In the genomic region with DNA sequence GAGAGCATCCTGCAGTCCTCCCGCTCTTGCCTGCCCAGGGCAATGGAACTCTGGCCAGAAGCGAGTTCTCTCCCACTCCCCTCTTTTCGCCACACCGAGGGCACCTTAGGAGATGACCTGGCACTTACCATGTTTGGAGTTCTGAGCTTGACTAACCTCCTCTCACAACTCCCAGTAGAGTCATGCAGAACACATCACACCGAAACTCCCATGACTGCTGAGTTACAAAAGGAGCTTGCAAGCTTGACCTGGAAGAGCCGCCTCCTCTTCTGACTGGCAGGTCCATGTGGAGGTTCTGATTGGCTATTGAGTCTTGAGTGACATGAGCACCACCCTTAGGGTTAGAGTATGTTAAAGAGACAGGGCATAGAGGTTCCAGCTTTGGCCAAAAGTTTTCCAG, we compare ENCODE assay signal across 8 mouse cellular contexts. TPM values are rescaled to one million over a fixed set of nuclear protein-coding genes. Genes with fewer than 3 reads are reported as not detected.
DNase-seq lines count a peak whose midpoint lies in the region; ATAC-seq and TF ChIP-seq lines count a peak whose summit lies in the region.
"Not testable (repeated sequence)": the region's sequence is repeated elsewhere in the genome, so short reads cannot be mapped to it uniquely, and the experiment has no call there.

A gene (minus strand): TSS at position 225 of the 400 bp plus-strand sequence.

- not testable (repeated sequence) for H3K9me3 ChIP-seq in forebrain, embryonic 12.5 days; heart, embryonic 14.5 days (ENCODE audit: control insufficient read depth, low read length); lung, embryonic 16.5 days (ENCODE audit: control insufficient read depth, low read length)

- H3K4me3 ChIP-seq in forebrain, embryonic 12.5 days (replicated peaks), result peak within 1 kb of the TSS; percentile 31
- H3K4me3 ChIP-seq in heart, embryonic 14.5 days (ENCODE audit: control insufficient read depth in 1 of 2, insufficient read depth in 1 of 2, low read depth in 1 of 2, low read length in 2 of 2), result peak within 1 kb of the TSS; percentile 36 to 57
- H3K4me3 ChIP-seq in kidney, adult 2 months (ENCODE audit: insufficient read depth, low read depth, low read length), result peak within 1 kb of the TSS; percentile 78
- H3K4me3 ChIP-seq in lung, embryonic 16.5 days (ENCODE audit: low read length), result peak within 1 kb of the TSS; percentile 45

- H3K27ac ChIP-seq in forebrain, embryonic 12.5 days; heart, embryonic 14.5 days (replicated peaks in 1 of 2; ENCODE audit: control insufficient read depth in 1 of 2, insufficient read depth in 1 of 2, low read depth in 2 of 2, low read length in 2 of 2); kidney, adult 2 months (ENCODE audit: insufficient read depth, low read depth, low read length); lung, embryonic 16.5 days (ENCODE audit: low read length): not testable (repeated sequence)

- TF ChIP-seq CTCF in kidney, adult 2 months (conservative IDR thresholded peaks at IDR 0.05; ENCODE audit: insufficient read depth, insufficient read length, low read depth, low read length), result not testable (repeated sequence)

- H3K9ac ChIP-seq in forebrain, embryonic 12.5 days; heart, embryonic 14.5 days (ENCODE audit: low read length); lung, embryonic 16.5 days (ENCODE audit: low read length): not testable (repeated sequence)

- H3K4me2 ChIP-seq in forebrain, embryonic 12.5 days, result peak within 1 kb of the TSS; percentile 30; the same call in 1 of the 2 replicates
- not testable (repeated sequence) for H3K4me2 ChIP-seq in heart, embryonic 14.5 days (ENCODE audit: low read length); lung, embryonic 16.5 days (ENCODE audit: low read depth, low read length)

- H3K4me1 ChIP-seq in forebrain, embryonic 12.5 days; heart, embryonic 14.5 days (ENCODE audit: control insufficient read depth in 2 of 2, insufficient read depth in 2 of 2, low read length in 2 of 2); kidney, adult 2 months (ENCODE audit: control insufficient read depth, insufficient read depth, low read length); lung, embryonic 16.5 days (replicated peaks; ENCODE audit: control insufficient read depth, insufficient read depth, low read length): not testable (repeated sequence)

- H3K36me3 ChIP-seq in forebrain, embryonic 12.5 days (replicated peaks); heart, embryonic 14.5 days (ENCODE audit: control insufficient read depth, insufficient read depth, low read length); kidney, adult 2 months (ENCODE audit: control insufficient read depth, insufficient read depth, low read length); lung, embryonic 16.5 days (ENCODE audit: control insufficient read depth, insufficient read depth, low read length): not testable (repeated sequence)

- TF ChIP-seq POLR2A in kidney, adult 2 months (IDR thresholded peaks at IDR 0.05; ENCODE audit: low read depth, low read length), result not testable (repeated sequence)

- WGBS in forebrain, embryonic 12.5 days, result 40% methylated on average over 6 of the region's 6 CpGs
- WGBS in heart, embryonic 14.5 days, result 18% methylated on average over 6 of the region's 6 CpGs
- 34% methylated on average over 6 of the region's 6 CpGs for WGBS in kidney, adult 2 months
- 27% methylated on average over 6 of the region's 6 CpGs for WGBS in lung, embryonic 16.5 days

- ATAC-seq in forebrain, embryonic 12.5 days (ENCODE audit: low FRiP score); heart, embryonic 14.5 days (ENCODE audit: insufficient number of reproducible peaks, insufficient read depth, low FRiP score, low read depth); lung, embryonic 16.5 days (ENCODE audit: low read depth): not testable (repeated sequence)

- intact Hi-C loops in left cerebral cortex, postnatal 14 days (cut with DNase I), result not testable (repeated sequence)

- not testable (repeated sequence) for H3K27me3 ChIP-seq in forebrain, embryonic 12.5 days; heart, embryonic 14.5 days (ENCODE audit: control insufficient read depth, insufficient read depth, low read length); kidney, adult 2 months (replicated peaks; ENCODE audit: control insufficient read depth, insufficient read depth, low read length); lung, embryonic 16.5 days (ENCODE audit: control insufficient read depth, insufficient read depth, low read depth, low read length)

- DNase-seq in Muller cell, postnatal 12 days (ENCODE audit: inconsistent ontology term), result peak; percentile 5
- peak; percentile 3 for DNase-seq in cerebellum, adult 11-12 months
- peak; percentile 5 for DNase-seq in kidney, adult 2 months
- DNase-seq in left cerebral cortex, postnatal 14 days (ENCODE audit: low spot score in 2 of 2), result not testable (repeated sequence)
- peak; percentile 46 for DNase-seq in retina, postnatal 1 day

RNA-seq across cellular contexts. Expression of the gene that starts here (rescaled TPM):
- 8.1 and 10.1 TPM in 2 replicates for polyA plus RNA-seq in forebrain, embryonic 12.5 days (2016; fragmentation: Nextera tagmentation; extraction: Ambion mirVana)
- polyA plus RNA-seq in heart, embryonic 14.5 days (2014; fragmentation: Nextera tagmentation; extraction: Ambion mirVana), result 8.6 and 11.7 TPM in 2 replicates
- polyA plus RNA-seq in kidney, adult 2 months (2012; rRNA removed), result 2.7 and 3.2 TPM in 2 replicates
- total RNA-seq in left cerebral cortex, postnatal 14 days (2021), result 10 to 100 TPM; 24.7 to 26.6 TPM
- 13.3 and 13.6 TPM in 2 replicates for polyA plus RNA-seq in lung, embryonic 16.5 days (2015; fragmentation: Nextera tagmentation; extraction: Ambion mirVana)
